Mouse (Mus musculus) gastrocnemius, postnatal 10 days (tissue): ENCODE measurements around the gene Hexb. TPM values are rescaled to one million over a fixed set of nuclear protein-coding genes. Genes with fewer than 3 reads are reported as not detected.
A peak's percentile ranks its signal among the peaks of the same experiment; 100 is the strongest.

Source experiments
- DNase-seq: peaks from one replicate; pipeline ENCODE4 v3.0.0; 2021; ENCODE audit warnings: mixed read lengths
- total RNA-seq, 2 experiments: library from RNA; stranded (reverse); gene quantifications; 2 replicates each; pipeline ENCODE4 v1.2.3; 2021

The Hexb gene
- total RNA-seq, 2 experiments from 2014 or later = 16.2 to 25.9 TPM

GRCm38 (mm10) chr13:97224341-97224982, 26.3 kb upstream of the Hexb start:
- no peak for DNase-seq

GRCm38 (mm10) chr13:97223856-97224255, 25.7 kb upstream of the Hexb start:
- no peak for DNase-seq

- no peak for DNase-seq
These were observed 21.9 kb upstream of the Hexb start for GRCm38 (mm10) chr13:97220022-97220421.

GRCm38 (mm10) chr13:97216196-97216595, 18.0 kb upstream of the Hexb start:
- no peak for DNase-seq

- DNase-seq = no peak
These were observed 17.4 kb upstream of the Hexb start for GRCm38 (mm10) chr13:97215563-97215962.

GRCm38 (mm10) chr13:97214583-97215268, 16.6 kb upstream of the Hexb start:
- no peak for DNase-seq

- no peak for DNase-seq
These were observed 10.4 kb upstream of the Hexb start for GRCm38 (mm10) chr13:97208500-97209010.

GRCm38 (mm10) chr13:97208112-97208478, 9.9 kb upstream of the Hexb start:
- DNase-seq = no peak

- no peak for DNase-seq
These were observed 9.4 kb upstream of the Hexb start for GRCm38 (mm10) chr13:97207472-97208111.

GRCm38 (mm10) chr13:97206046-97206445, 7.9 kb upstream of the Hexb start:
- DNase-seq = no peak

- DNase-seq = peak; percentile 81
These were observed 7.0 kb upstream of the Hexb start for GRCm38 (mm10) chr13:97205052-97205701.

- no peak for DNase-seq
These were observed 3.7 kb upstream of the Hexb start for GRCm38 (mm10) chr13:97201896-97202295.

- DNase-seq = no peak
These were observed 2.9 kb upstream of the Hexb start for GRCm38 (mm10) chr13:97201076-97201475.

GRCm38 (mm10) chr13:97199123-97199522, 966 bp upstream of the Hexb start:
- no peak for DNase-seq

GRCm38 (mm10) chr13:97196925-97197218, 1.3 kb downstream of the Hexb start:
- no peak for DNase-seq

- no peak for DNase-seq
These were observed 1.8 kb downstream of the Hexb start for GRCm38 (mm10) chr13:97196186-97196924.

- DNase-seq = peak; percentile 71
These were observed 4.7 kb downstream of the Hexb start for GRCm38 (mm10) chr13:97193420-97193819.

- no peak for DNase-seq
These were observed 5.5 kb downstream of the Hexb start for GRCm38 (mm10) chr13:97192649-97193048.

- DNase-seq = no peak
These were observed 10.5 kb downstream of the Hexb start for GRCm38 (mm10) chr13:97187693-97188092.

GRCm38 (mm10) chr13:97186346-97186745, 11.8 kb downstream of the Hexb start:
- DNase-seq = no peak

- no peak for DNase-seq
These were observed 13.5 kb downstream of the Hexb start for GRCm38 (mm10) chr13:97184656-97185055.

- DNase-seq = no peak
These were observed 14.0 kb downstream of the Hexb start for GRCm38 (mm10) chr13:97184168-97184567.
